Mouse (Mus musculus): ENCODE measurements at regions not wholly inside any gene's neighbourhood (a gene's known extent, or its start where the extent isn't known, plus 50 kb on each side); places are given as distances from the start of the nearest gene placed in this dataset.

- no peak overlapping the region for H3K27ac ChIP-seq (ENCODE audit: low read length)
- no peaks in the 10 kb centered on the region for H3K9me3 ChIP-seq (ENCODE audit: control insufficient read depth, low read depth, low read length)
- H3K4me3 ChIP-seq (ENCODE audit: low read depth, low read length): no peak overlapping the region
- no peak overlapping the region for H3K9ac ChIP-seq (replicated peaks; ENCODE audit: low read depth, low read length)
- WGBS: 75% methylated on average over 2 of the region's 2 CpGs
- no peaks in the 10 kb centered on the region for H3K4me1 ChIP-seq (ENCODE audit: control insufficient read depth, insufficient read depth, low read length)
- H3K27me3 ChIP-seq (ENCODE audit: control insufficient read depth, insufficient read depth, low read length): no peaks in the 10 kb centered on the region
- H3K4me2 ChIP-seq (replicated peaks; ENCODE audit: low read depth, low read length): no peak overlapping the region
- ATAC-seq (ENCODE audit: insufficient number of reproducible peaks, insufficient read depth, low FRiP score, low read depth): no peak
- no peaks in the 10 kb centered on the region for H3K36me3 ChIP-seq (ENCODE audit: control insufficient read depth, insufficient read depth, low read length)
Measured at GRCm38 (mm10) chr12:26188996-26189395, 226.1 kb downstream of the Rnf144a start.

- no peaks in the 10 kb centered on the region for H3K4me1 ChIP-seq (ENCODE audit: control insufficient read depth, insufficient read depth, low read length)
- H3K27ac ChIP-seq (ENCODE audit: low read length): no peak overlapping the region
- no peaks in the 10 kb centered on the region for H3K27me3 ChIP-seq (ENCODE audit: control insufficient read depth, insufficient read depth, low read length)
- no peak for ATAC-seq (ENCODE audit: insufficient number of reproducible peaks, insufficient read depth, low FRiP score, low read depth)
- no peaks in the 10 kb centered on the region for H3K9me3 ChIP-seq (ENCODE audit: control insufficient read depth, low read depth, low read length)
- 75% methylated on average over 8 of the region's 8 CpGs for WGBS
- H3K9ac ChIP-seq (replicated peaks; ENCODE audit: low read depth, low read length): no peak overlapping the region
- no peak overlapping the region for H3K4me2 ChIP-seq (replicated peaks; ENCODE audit: low read depth, low read length)
- no peak overlapping the region for H3K4me3 ChIP-seq (ENCODE audit: low read depth, low read length)
- H3K36me3 ChIP-seq (ENCODE audit: control insufficient read depth, insufficient read depth, low read length): no peaks in the 10 kb centered on the region
Measured at GRCm38 (mm10) chr12:26187091-26187862, 227.8 kb downstream of the Rnf144a start.

- Histone ChIP-seq H3K9me3 (ENCODE audit: control insufficient read depth, low read depth, low read length) (no peaks in the 10 kb centered on the region), H3K4me2 (replicated peaks; ENCODE audit: low read depth, low read length) (no peak overlapping the region), H3K4me3 (ENCODE audit: low read depth, low read length) (no peak overlapping the region), H3K27ac (ENCODE audit: low read length) (no peak overlapping the region), H3K4me1 (ENCODE audit: control insufficient read depth, insufficient read depth, low read length) (no peaks in the 10 kb centered on the region), H3K27me3 (ENCODE audit: control insufficient read depth, insufficient read depth, low read length) (no peaks in the 10 kb centered on the region), H3K36me3 (ENCODE audit: control insufficient read depth, insufficient read depth, low read length) (no peaks in the 10 kb centered on the region), H3K9ac (replicated peaks; ENCODE audit: low read depth, low read length) (no peak overlapping the region)
- WGBS: 85% methylated on average over 5 of the region's 5 CpGs
- no peak for ATAC-seq (ENCODE audit: insufficient number of reproducible peaks, insufficient read depth, low FRiP score, low read depth)
Measured at GRCm38 (mm10) chr12:26184701-26185460, 230.2 kb downstream of the Rnf144a start.

GRCm38 (mm10) chr12:26183021-26183420, 232.0 kb downstream of the Rnf144a start:
- H3K4me3 ChIP-seq (ENCODE audit: low read depth, low read length): no peak overlapping the region
- no peaks in the 10 kb centered on the region for H3K36me3 ChIP-seq (ENCODE audit: control insufficient read depth, insufficient read depth, low read length)
- no peak overlapping the region for H3K9ac ChIP-seq (replicated peaks; ENCODE audit: low read depth, low read length)
- no peak for ATAC-seq (ENCODE audit: insufficient number of reproducible peaks, insufficient read depth, low FRiP score, low read depth)
- no peak overlapping the region for H3K27ac ChIP-seq (ENCODE audit: low read length)
- no peaks in the 10 kb centered on the region for H3K27me3 ChIP-seq (ENCODE audit: control insufficient read depth, insufficient read depth, low read length)
- no peaks in the 10 kb centered on the region for H3K4me1 ChIP-seq (ENCODE audit: control insufficient read depth, insufficient read depth, low read length)
- H3K9me3 ChIP-seq (ENCODE audit: control insufficient read depth, low read depth, low read length): no peaks in the 10 kb centered on the region
- no peak overlapping the region for H3K4me2 ChIP-seq (replicated peaks; ENCODE audit: low read depth, low read length)
- WGBS: 89% methylated on average over 2 of the region's 2 CpGs

- 0 out of 2 replicates have a peak, but pooled peaks cover 4% of the 10 kb centered on the region for H3K4me1 ChIP-seq (ENCODE audit: control insufficient read depth, insufficient read depth, low read length)
- no peaks in the 10 kb centered on the region for H3K9me3 ChIP-seq (ENCODE audit: control insufficient read depth, low read depth, low read length)
- no peaks in the 10 kb centered on the region for H3K36me3 ChIP-seq (ENCODE audit: control insufficient read depth, insufficient read depth, low read length)
- H3K9ac ChIP-seq (replicated peaks; ENCODE audit: low read depth, low read length): no peak overlapping the region
- no peak for ATAC-seq (ENCODE audit: insufficient number of reproducible peaks, insufficient read depth, low FRiP score, low read depth)
- no peak overlapping the region for H3K27ac ChIP-seq (ENCODE audit: low read length)
- H3K4me3 ChIP-seq (ENCODE audit: low read depth, low read length): no peak overlapping the region
- H3K27me3 ChIP-seq (ENCODE audit: control insufficient read depth, insufficient read depth, low read length): no peaks in the 10 kb centered on the region
- H3K4me2 ChIP-seq (replicated peaks; ENCODE audit: low read depth, low read length): no peak overlapping the region
- WGBS: 87% methylated on average over 7 of the region's 7 CpGs
Measured at GRCm38 (mm10) chr12:26180846-26181245, 234.2 kb downstream of the Rnf144a start.

GRCm38 (mm10) chr12:26176231-26176662, 238.8 kb downstream of the Rnf144a start:
- H3K27ac ChIP-seq (ENCODE audit: low read length): no peak overlapping the region
- no peak overlapping the region for H3K4me3 ChIP-seq (ENCODE audit: low read depth, low read length)
- H3K4me2 ChIP-seq (replicated peaks; ENCODE audit: low read depth, low read length): no peak overlapping the region
- no peaks in the 10 kb centered on the region for H3K27me3 ChIP-seq (ENCODE audit: control insufficient read depth, insufficient read depth, low read length)
- 0 out of 2 replicates have a peak, but pooled peaks cover 4% of the 10 kb centered on the region for H3K4me1 ChIP-seq (ENCODE audit: control insufficient read depth, insufficient read depth, low read length)
- no peak for ATAC-seq (ENCODE audit: insufficient number of reproducible peaks, insufficient read depth, low FRiP score, low read depth)
- H3K9ac ChIP-seq (replicated peaks; ENCODE audit: low read depth, low read length): no peak overlapping the region
- H3K9me3 ChIP-seq (ENCODE audit: control insufficient read depth, low read depth, low read length): no peaks in the 10 kb centered on the region
- no peaks in the 10 kb centered on the region for H3K36me3 ChIP-seq (ENCODE audit: control insufficient read depth, insufficient read depth, low read length)
- 31% methylated on average over 10 of the region's 10 CpGs for WGBS

- no peak for ATAC-seq (ENCODE audit: insufficient number of reproducible peaks, insufficient read depth, low FRiP score, low read depth)
- Histone ChIP-seq H3K9me3 (ENCODE audit: control insufficient read depth, low read depth, low read length) (no peaks in the 10 kb centered on the region), H3K9ac (replicated peaks; ENCODE audit: low read depth, low read length) (no peak overlapping the region), H3K4me3 (ENCODE audit: low read depth, low read length) (no peak overlapping the region), H3K4me1 (ENCODE audit: control insufficient read depth, insufficient read depth, low read length) (0 out of 2 replicates have a peak, but pooled peaks cover 2% of the 10 kb centered on the region), H3K4me2 (replicated peaks; ENCODE audit: low read depth, low read length) (no peak overlapping the region), H3K27ac (ENCODE audit: low read length) (peak overlapping the region; percentile 34; the same call in 1 of the 2 replicates), H3K36me3 (ENCODE audit: control insufficient read depth, insufficient read depth, low read length) (no peaks in the 10 kb centered on the region), H3K27me3 (ENCODE audit: control insufficient read depth, insufficient read depth, low read length) (no peaks in the 10 kb centered on the region)
- WGBS: 60% methylated on average over 3 of the region's 3 CpGs
Measured at GRCm38 (mm10) chr12:26163416-26163815, 251.6 kb downstream of the Rnf144a start.

- Histone ChIP-seq H3K4me1 (ENCODE audit: control insufficient read depth, insufficient read depth, low read length) (0 out of 2 replicates have a peak, but pooled peaks cover 2% of the 10 kb centered on the region), H3K27ac (ENCODE audit: low read length) (no peak overlapping the region), H3K27me3 (ENCODE audit: control insufficient read depth, insufficient read depth, low read length) (no peaks in the 10 kb centered on the region), H3K9ac (replicated peaks; ENCODE audit: low read depth, low read length) (no peak overlapping the region), H3K4me3 (ENCODE audit: low read depth, low read length) (no peak overlapping the region), H3K9me3 (ENCODE audit: control insufficient read depth, low read depth, low read length) (no peaks in the 10 kb centered on the region), H3K36me3 (ENCODE audit: control insufficient read depth, insufficient read depth, low read length) (no peaks in the 10 kb centered on the region), H3K4me2 (replicated peaks; ENCODE audit: low read depth, low read length) (no peak overlapping the region)
- 80% methylated on average over 11 of the region's 11 CpGs for WGBS
- ATAC-seq (ENCODE audit: insufficient number of reproducible peaks, insufficient read depth, low FRiP score, low read depth): no peak
Measured at GRCm38 (mm10) chr12:26160861-26161615, 254.0 kb downstream of the Rnf144a start.
